Mouse (Mus musculus) mouse trophoblast stem cell (cell line): ENCODE results near the gene Efcab11.

ENCODE experiments used
- in situ Hi-C, 2 experiments: fragments of 300-500 bp; cut with MseI, MboI; formaldehyde crosslinking; loops; 2 replicates in 1 of 2; 3 replicates in 1 of 2; pipeline ENCODE4 v1.15.1; 2025

Efcab11 gene

GRCm38 (mm10) chr12:99752986-99753385, 131.3 kb downstream of the Efcab11 start:
- in situ Hi-C loops: no loop called here

GRCm38 (mm10) chr12:99749391-99749790, 134.8 kb downstream of the Efcab11 start:
- in situ Hi-C loops: no loop called here

- in situ Hi-C loops: no loop called here
Observed at GRCm38 (mm10) chr12:99741631-99742030, 142.6 kb downstream of the Efcab11 start.

GRCm38 (mm10) chr12:99739211-99739610, 145.0 kb downstream of the Efcab11 start:
- in situ Hi-C loops: no loop called here

GRCm38 (mm10) chr12:99738256-99738655, 146.0 kb downstream of the Efcab11 start:
- in situ Hi-C loops: no loop called here

- in situ Hi-C loops: no loop called here
Observed at GRCm38 (mm10) chr12:99736971-99737370, 147.3 kb downstream of the Efcab11 start.

- in situ Hi-C loops: no loop called here
Observed at GRCm38 (mm10) chr12:99735172-99735571, 149.1 kb downstream of the Efcab11 start.

GRCm38 (mm10) chr12:99724206-99724605, 160.0 kb downstream of the Efcab11 start:
- in situ Hi-C loops: no loop called here

- in situ Hi-C loops: no loop called here
Observed at GRCm38 (mm10) chr12:99723791-99724190, 160.4 kb downstream of the Efcab11 start.

- in situ Hi-C loops: no loop called here
Observed at GRCm38 (mm10) chr12:99721318-99721717, 162.9 kb downstream of the Efcab11 start.

- in situ Hi-C loops: no loop called here
Observed at GRCm38 (mm10) chr12:99719777-99720176, 164.5 kb downstream of the Efcab11 start.

GRCm38 (mm10) chr12:99718161-99718560, 166.1 kb downstream of the Efcab11 start:
- in situ Hi-C loops: no loop called here

- in situ Hi-C loops: no loop called here
Observed at GRCm38 (mm10) chr12:99716038-99716610, 168.1 kb downstream of the Efcab11 start.

- in situ Hi-C loops: no loop called here
Observed at GRCm38 (mm10) chr12:99715129-99716037, 168.9 kb downstream of the Efcab11 start.

- in situ Hi-C loops: no loop called here
Observed at GRCm38 (mm10) chr12:99712214-99712613, 172.0 kb downstream of the Efcab11 start.

GRCm38 (mm10) chr12:99702248-99702647, 182.0 kb downstream of the Efcab11 start:
- in situ Hi-C loops: no loop called here

GRCm38 (mm10) chr12:99700380-99700779, 183.9 kb downstream of the Efcab11 start:
- in situ Hi-C loops: no loop called here

- in situ Hi-C loops: no loop called here
Observed at GRCm38 (mm10) chr12:99699379-99700023, 184.7 kb downstream of the Efcab11 start.

- in situ Hi-C loops: no loop called here
Observed at GRCm38 (mm10) chr12:99694066-99694465, 190.2 kb downstream of the Efcab11 start.

- in situ Hi-C loops: no loop called here
Observed at GRCm38 (mm10) chr12:99686418-99686992, 197.7 kb downstream of the Efcab11 start.

GRCm38 (mm10) chr12:99685451-99686100, 198.7 kb downstream of the Efcab11 start:
- in situ Hi-C loops: no loop called here

GRCm38 (mm10) chr12:99681681-99682080, 202.6 kb downstream of the Efcab11 start:
- in situ Hi-C loops: no loop called here
